Comparison of ENCODE assay signal across 15 mouse cellular contexts in genomic region chr8:22390766-22391463, GRCm38 (mm10). TPM values are rescaled to one million over a fixed set of nuclear protein-coding genes. Genes with fewer than 3 reads are reported as not detected.
DNase-seq lines count a peak whose midpoint lies in the region; ATAC-seq and TF ChIP-seq lines count a peak whose summit lies in the region.
"Had no signal": no experiment of that assay in that cellular context is flagged by ENCODE, and none has a peak within 500 bp of the region (broad histone marks: within the 10 kb centered on the region; RNA-seq: fewer than 3 reads in every experiment).

No protein-coding gene starts in this region.

- no peak overlapping the region for H3K4me3 ChIP-seq in kidney, adult 2 months (ENCODE audit: insufficient read depth, low read depth, low read length)
- H3K4me3 ChIP-seq in liver, embryonic 11.5 days (ENCODE audit: low read depth, low read length): no peak overlapping the region
- H3K4me3 ChIP-seq in stomach, embryonic 15.5 days (replicated peaks): no peak overlapping the region
- H3K4me3 ChIP-seq in hindbrain, embryonic 13.5 days: no peak overlapping the region
- H3K4me3 ChIP-seq: heart, embryonic 13.5 days; hindbrain, embryonic 12.5 days had no signal

- H3K4me2 ChIP-seq in liver, embryonic 11.5 days: no peak overlapping the region
- no peak overlapping the region for H3K4me2 ChIP-seq in stomach, embryonic 15.5 days
- no peak overlapping the region for H3K4me2 ChIP-seq in hindbrain, embryonic 13.5 days
- H3K4me2 ChIP-seq: heart, embryonic 13.5 days; hindbrain, embryonic 12.5 days had no signal

- TF ChIP-seq POLR2A in kidney, adult 2 months (IDR thresholded peaks at IDR 0.05; ENCODE audit: low read depth, low read length): no peak

- H3K27me3 ChIP-seq in kidney, adult 2 months (replicated peaks; ENCODE audit: control insufficient read depth, insufficient read depth, low read length): no peaks in the 10 kb centered on the region
- H3K27me3 ChIP-seq in liver, embryonic 11.5 days (replicated peaks; ENCODE audit: control insufficient read depth, insufficient read depth, low read length): no peaks in the 10 kb centered on the region
- no peaks in the 10 kb centered on the region for H3K27me3 ChIP-seq in stomach, embryonic 15.5 days (replicated peaks)
- no peaks in the 10 kb centered on the region for H3K27me3 ChIP-seq in hindbrain, embryonic 13.5 days
- H3K27me3 ChIP-seq: heart, embryonic 13.5 days; hindbrain, embryonic 12.5 days; Patski had no signal

- H3K9ac ChIP-seq in liver, embryonic 11.5 days (ENCODE audit: low read depth, low read length): no peak overlapping the region
- H3K9ac ChIP-seq in stomach, embryonic 15.5 days: no peak overlapping the region
- H3K9ac ChIP-seq in hindbrain, embryonic 13.5 days: no peak overlapping the region
- H3K9ac ChIP-seq: heart, embryonic 13.5 days; hindbrain, embryonic 12.5 days had no signal

- H3K9me3 ChIP-seq in liver, embryonic 11.5 days (ENCODE audit: control insufficient read depth, low read length): no peaks in the 10 kb centered on the region
- no peaks in the 10 kb centered on the region for H3K9me3 ChIP-seq in stomach, embryonic 15.5 days
- no peaks in the 10 kb centered on the region for H3K9me3 ChIP-seq in hindbrain, embryonic 13.5 days
- H3K9me3 ChIP-seq: heart, embryonic 13.5 days; hindbrain, embryonic 12.5 days had no signal

- peaks cover 28% of the 10 kb centered on the region for H3K4me1 ChIP-seq in kidney, adult 2 months (ENCODE audit: control insufficient read depth, insufficient read depth, low read length)
- peaks cover 9% of the 10 kb centered on the region; the same call in 1 of the 2 replicates for H3K4me1 ChIP-seq in liver, embryonic 11.5 days (replicated peaks; ENCODE audit: control insufficient read depth, insufficient read depth, low read length)
- H3K4me1 ChIP-seq in stomach, embryonic 15.5 days: no peaks in the 10 kb centered on the region
- no peaks in the 10 kb centered on the region for H3K4me1 ChIP-seq in hindbrain, embryonic 13.5 days (replicated peaks)
- H3K4me1 ChIP-seq: heart, embryonic 13.5 days; hindbrain, embryonic 12.5 days had no signal

- 35% methylated on average over 8 of the region's 8 CpGs for WGBS in kidney, adult 2 months
- WGBS in liver, embryonic 11.5 days: 80% methylated on average over 8 of the region's 8 CpGs
- WGBS in stomach, embryonic 15.5 days: 74% methylated on average over 8 of the region's 8 CpGs
- 92% methylated on average over 8 of the region's 8 CpGs for WGBS in hindbrain, embryonic 13.5 days

- no peak for TF ChIP-seq CTCF in kidney, adult 2 months (conservative IDR thresholded peaks at IDR 0.05; ENCODE audit: insufficient read depth, insufficient read length, low read depth, low read length)

- DNase-seq in fat pad, adult 2 months (ENCODE audit: extremely low read depth, low read depth, low spot score): peak; percentile 34
- peak; percentile 87 for DNase-seq in kidney, adult 2 months
- no peak for DNase-seq in liver, embryonic 11.5 days (ENCODE audit: low spot score)
- DNase-seq in retina, postnatal 1 day: no peak
- DNase-seq in heart, postnatal 10 days: no peak
- DNase-seq: cerebellum, adult 11-12 months; gastrocnemius, postnatal 14 days; lung, postnatal 36 days; spleen, adult 18-20 months had no signal

- peak overlapping the region; percentile 66 for H3K27ac ChIP-seq in kidney, adult 2 months (ENCODE audit: insufficient read depth, low read depth, low read length)
- peak overlapping the region; percentile 46; the same call in 1 of the 2 replicates for H3K27ac ChIP-seq in liver, embryonic 11.5 days (ENCODE audit: low read depth, low read length)
- H3K27ac ChIP-seq in stomach, embryonic 15.5 days: no peak overlapping the region
- no peak overlapping the region for H3K27ac ChIP-seq in hindbrain, embryonic 13.5 days
- H3K27ac ChIP-seq: heart, embryonic 13.5 days; hindbrain, embryonic 12.5 days had no signal

- intact Hi-C loops in heart, postnatal 10 days (cut with DNase I): loop anchor here (10.0 kb wide), 1 partner anchor 326 kb away; the partner anchor contains the start of genes Alg11 and Atp7b

- peaks cover 3% of the 10 kb centered on the region; the same call in 1 of the 2 replicates for H3K36me3 ChIP-seq in kidney, adult 2 months (ENCODE audit: control insufficient read depth, insufficient read depth, low read length)
- peaks cover 14% of the 10 kb centered on the region for H3K36me3 ChIP-seq in liver, embryonic 11.5 days (ENCODE audit: control insufficient read depth, insufficient read depth, low read length)
- peaks cover 30% of the 10 kb centered on the region for H3K36me3 ChIP-seq in stomach, embryonic 15.5 days
- peaks cover 38% of the 10 kb centered on the region for H3K36me3 ChIP-seq in hindbrain, embryonic 13.5 days

- ATAC-seq in liver, embryonic 11.5 days (replicated peaks; ENCODE audit: low FRiP score): peak; percentile 49
- ATAC-seq in stomach, embryonic 15.5 days (ENCODE audit: insufficient read depth, low FRiP score, low read depth): peak; percentile 57; the same call in 1 of the 2 replicates
- no peak for ATAC-seq in hindbrain, embryonic 13.5 days (ENCODE audit: low FRiP score)
- ATAC-seq: forebrain, embryonic 16.5 days; Patski had no signal

RNA-seq across cellular contexts. Expression of gene Slc25a15, which starts 7.5 kb away (rescaled TPM):
- 53.8 and 60.2 TPM in 2 replicates for polyA plus RNA-seq in kidney, adult 2 months (2012; rRNA removed)
- 36.0 TPM in 2 replicates for polyA plus RNA-seq in liver, embryonic 11.5 days (2014; fragmentation: Nextera tagmentation; extraction: Ambion mirVana)
- 34.2 and 40.7 TPM in 2 replicates for polyA plus RNA-seq in stomach, embryonic 15.5 days (2015; fragmentation: Nextera tagmentation; extraction: Ambion mirVana)
- 8.8 TPM in 2 replicates for polyA plus RNA-seq in hindbrain, embryonic 13.5 days (2015; fragmentation: Nextera tagmentation; extraction: Ambion mirVana)
- total RNA-seq in heart, postnatal 10 days (2021): 10 to 100 TPM; 12.8 to 13.7 TPM

RNA-seq across cellular contexts. Expression of gene Mrps31, which starts 20.2 kb away (rescaled TPM):
- 9.2 and 10.5 TPM in 2 replicates for polyA plus RNA-seq in kidney, adult 2 months (2012; rRNA removed)
- polyA plus RNA-seq in liver, embryonic 11.5 days (2014; fragmentation: Nextera tagmentation; extraction: Ambion mirVana): 44.0 and 46.8 TPM in 2 replicates
- polyA plus RNA-seq in stomach, embryonic 15.5 days (2015; fragmentation: Nextera tagmentation; extraction: Ambion mirVana): 50.2 and 55.7 TPM in 2 replicates
- polyA plus RNA-seq in hindbrain, embryonic 13.5 days (2015; fragmentation: Nextera tagmentation; extraction: Ambion mirVana): 33.8 and 34.2 TPM in 2 replicates
- 10 to 100 TPM; 53.9 to 54.4 TPM for total RNA-seq in heart, postnatal 10 days (2021)

Comparison
In these comparisons a context has a peak if more than half of its experiments do, and no peak if none do; other contexts are left out.
1. DNase-seq: peak in fat pad, adult 2 months (single experiment) and kidney, adult 2 months (single experiment); none in liver, embryonic 11.5 days (single experiment), retina, postnatal 1 day (single experiment) and heart, postnatal 10 days (0 of 2).
2. H3K27ac ChIP-seq: peak in kidney, adult 2 months (single experiment) and liver, embryonic 11.5 days (single experiment); none in stomach, embryonic 15.5 days (single experiment) and hindbrain, embryonic 13.5 days (single experiment).